ENCODE assay signal across 8 mouse cellular contexts in genomic region chr14:79389438-79390264, GRCm38 (mm10). TPM values are rescaled to one million over a fixed set of nuclear protein-coding genes. Genes with fewer than 3 reads are reported as not detected.
DNase-seq lines count a peak whose midpoint lies in the region; TF ChIP-seq lines count a peak whose summit lies in the region.

No protein-coding gene starts in this region.

- no peak for TF ChIP-seq CTCF in testis, adult 2 months (IDR thresholded peaks at IDR 0.05; ENCODE audit: control insufficient read depth, insufficient read depth, insufficient replicate concordance, low read depth, low read length)

- no peak for TF ChIP-seq POLR2A in testis, adult 2 months (IDR thresholded peaks at IDR 0.05; ENCODE audit: control insufficient read depth, low read depth, low read length)

- H3K4me1 ChIP-seq in testis, adult 2 months (ENCODE audit: control insufficient read depth, insufficient read depth, low read length), result no peaks in the 10 kb centered on the region; the same call in 1 of the 2 replicates

- peak; percentile 9 for DNase-seq in urinary bladder, postnatal 25 days (ENCODE audit: low spot score)
- DNase-seq in urinary bladder, postnatal 4 days (ENCODE audit: low spot score in 2 of 2), result no peak
- peak; percentile 69 for DNase-seq in embryo, embryonic 10.5 days (ENCODE audit: low spot score)
- DNase-seq in heart, adult 18-20 months, result peak; percentile 58 to 68
- DNase-seq in kidney, adult 9 months, result peak; percentile 59
- peak; percentile 10 for DNase-seq in lung, postnatal 10 days
- no peak for DNase-seq in frontal cortex, postnatal 14 days (ENCODE audit: low spot score in 2 of 2)

- H3K27me3 ChIP-seq in testis, adult 2 months (ENCODE audit: control insufficient read depth, insufficient read depth, low read length), result no peaks in the 10 kb centered on the region

- H3K36me3 ChIP-seq in testis, adult 2 months (ENCODE audit: control insufficient read depth, insufficient read depth, low read length), result no peaks in the 10 kb centered on the region

- H3K4me3 ChIP-seq in testis, adult 2 months (ENCODE audit: control insufficient read depth, low read depth, low read length), result peak overlapping the region; percentile 88

- peak overlapping the region; percentile 73 for H3K27ac ChIP-seq in testis, adult 2 months (ENCODE audit: control insufficient read depth, insufficient read depth, low read depth, low read length)

RNA-seq across cellular contexts. Expression of gene Naa16, which starts 0.9 kb away (rescaled TPM):
- total RNA-seq in heart, adult 18-20 months (2021), result 10 to 100 TPM; 10.7 to 11.4 TPM
- polyA plus RNA-seq in testis, adult 2 months (2012; rRNA removed), result 1.7 and 2.1 TPM in 2 replicates

RNA-seq across cellular contexts. Expression of gene Mtrf1, which starts 7.9 kb away (rescaled TPM):
- total RNA-seq in heart, adult 18-20 months (2021), result 1 to 10 TPM; 8.3 to 8.6 TPM
- 3.0 and 3.5 TPM in 2 replicates for polyA plus RNA-seq in testis, adult 2 months (2012; rRNA removed)

RNA-seq across cellular contexts. Expression of gene Kbtbd7, which starts 36.7 kb away (rescaled TPM):
- total RNA-seq in heart, adult 18-20 months (2021), result 1 to 10 TPM; 8.9 to 9.1 TPM
- polyA plus RNA-seq in testis, adult 2 months (2012; rRNA removed), result 8.4 and 8.8 TPM in 2 replicates

Comparison
In these comparisons a context has a peak if more than half of its experiments do, and no peak if none do; other contexts are left out.
1. DNase-seq: peak in urinary bladder, postnatal 25 days (single experiment), embryo, embryonic 10.5 days (single experiment), heart, adult 18-20 months (2 of 2), kidney, adult 9 months (single experiment) and lung, postnatal 10 days (single experiment); none in urinary bladder, postnatal 4 days (0 of 2) and frontal cortex, postnatal 14 days (0 of 2).